Mouse (Mus musculus): ENCODE data around the gene Bfsp1. TPM values are rescaled to one million over a fixed set of nuclear protein-coding genes. Genes with fewer than 3 reads are reported as not detected.

Bfsp1 gene
- polyA plus RNA-seq, 1 experiment from 2014 or later: 5.2 TPM

DNA sequence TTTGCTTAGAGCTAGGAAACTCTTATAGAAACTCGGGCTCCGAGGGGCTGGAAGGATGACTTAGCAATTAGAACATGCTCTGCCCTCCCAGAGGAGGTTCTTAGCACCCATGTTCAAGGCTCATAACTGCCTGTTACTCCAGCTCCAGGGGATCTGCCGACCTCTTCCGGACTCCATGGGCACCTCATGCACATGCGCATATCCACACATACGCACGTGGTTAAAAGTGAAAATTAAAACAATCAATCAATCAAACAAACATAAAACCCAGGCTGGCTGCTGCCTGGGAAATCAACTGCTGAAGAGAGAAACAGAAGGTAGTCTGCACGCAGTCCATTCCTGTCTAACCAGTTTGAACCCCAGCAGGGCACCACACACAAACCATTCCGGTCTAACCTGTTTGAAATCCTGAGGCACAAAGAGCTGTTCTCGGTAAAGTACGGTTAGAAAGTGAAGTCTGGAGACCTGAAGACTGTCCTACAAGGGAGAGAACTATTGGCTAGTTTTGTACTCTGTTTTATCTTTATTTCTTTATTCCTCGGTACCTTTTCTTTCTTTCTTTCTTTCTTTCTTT is 27.0 kb upstream of the Bfsp1 start:
- H3K4me3 ChIP-seq (ENCODE audit: low read length): peak overlapping the region; percentile 6; the same call in 1 of the 2 replicates
- peak overlapping the region; percentile 42 for H3K4me2 ChIP-seq (ENCODE audit: low read depth, low read length)
- 0 out of 2 replicates have a peak overlapping the region, but pooled peaks have one; percentile 1 for H3K9ac ChIP-seq (ENCODE audit: low read depth, low read length)
- ATAC-seq: peak; percentile 96
- H3K27ac ChIP-seq (ENCODE audit: low read length): peak overlapping the region; percentile 85
- no peaks in the 10 kb centered on the region for H3K4me1 ChIP-seq (ENCODE audit: control insufficient read depth, insufficient read depth, low read length)
- no peaks in the 10 kb centered on the region for H3K36me3 ChIP-seq (ENCODE audit: control insufficient read depth, insufficient read depth, low read length)
- WGBS: 34% methylated on average over 12 of the region's 12 CpGs
- H3K27me3 ChIP-seq (replicated peaks; ENCODE audit: control insufficient read depth, insufficient read depth, low read length): no peaks in the 10 kb centered on the region
- H3K9me3 ChIP-seq (ENCODE audit: control insufficient read depth, low read length): no peaks in the 10 kb centered on the region

DNA sequence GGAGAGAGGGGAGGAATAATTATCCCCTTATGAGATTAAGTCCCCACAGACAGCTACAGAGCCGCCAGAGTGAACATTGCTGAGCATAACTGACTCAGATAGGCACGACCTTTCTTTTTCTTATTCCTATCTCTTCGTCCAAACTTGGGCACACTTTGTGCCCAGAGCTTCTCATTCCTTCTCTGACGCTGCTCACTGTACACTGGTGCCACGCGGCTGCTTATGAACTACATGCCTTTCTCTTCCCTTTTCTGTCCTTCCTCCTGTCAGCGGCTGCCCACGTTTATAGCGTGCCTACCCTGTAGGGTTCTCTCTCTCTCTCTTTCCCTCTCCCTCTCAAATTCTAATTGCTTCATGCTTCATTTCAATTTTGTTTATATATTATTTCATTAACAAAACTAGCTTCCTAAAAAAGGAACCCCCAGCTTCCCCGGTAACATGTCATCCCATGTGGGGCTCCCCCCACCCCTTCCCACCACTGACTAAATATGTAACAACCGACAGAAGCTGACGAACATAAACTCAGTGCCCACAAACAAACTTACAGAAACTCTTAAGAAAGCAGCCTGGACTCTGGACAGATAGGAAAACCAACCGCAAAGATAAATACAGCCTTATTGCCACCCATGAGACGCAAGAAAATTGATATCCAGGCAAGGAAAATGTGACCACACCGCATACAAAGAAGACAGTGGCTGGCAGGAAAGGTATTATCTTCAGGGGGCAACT is 26.3 kb upstream of the Bfsp1 start:
- no peaks in the 10 kb centered on the region for H3K9me3 ChIP-seq (ENCODE audit: control insufficient read depth, low read length)
- no peaks in the 10 kb centered on the region for H3K4me1 ChIP-seq (ENCODE audit: control insufficient read depth, insufficient read depth, low read length)
- no peaks in the 10 kb centered on the region for H3K36me3 ChIP-seq (ENCODE audit: control insufficient read depth, insufficient read depth, low read length)
- H3K4me3 ChIP-seq (ENCODE audit: low read length): peak overlapping the region; percentile 6; the same call in 1 of the 2 replicates
- ATAC-seq: no peak; the same call in 1 of the 2 replicates
- WGBS: 70% methylated on average over 15 of the region's 15 CpGs
- peak overlapping the region; percentile 85 for H3K27ac ChIP-seq (ENCODE audit: low read length)
- peak overlapping the region; percentile 42 for H3K4me2 ChIP-seq (ENCODE audit: low read depth, low read length)
- 0 out of 2 replicates have a peak overlapping the region, but pooled peaks have one; percentile 1 for H3K9ac ChIP-seq (ENCODE audit: low read depth, low read length)
- no peaks in the 10 kb centered on the region for H3K27me3 ChIP-seq (replicated peaks; ENCODE audit: control insufficient read depth, insufficient read depth, low read length)

DNA sequence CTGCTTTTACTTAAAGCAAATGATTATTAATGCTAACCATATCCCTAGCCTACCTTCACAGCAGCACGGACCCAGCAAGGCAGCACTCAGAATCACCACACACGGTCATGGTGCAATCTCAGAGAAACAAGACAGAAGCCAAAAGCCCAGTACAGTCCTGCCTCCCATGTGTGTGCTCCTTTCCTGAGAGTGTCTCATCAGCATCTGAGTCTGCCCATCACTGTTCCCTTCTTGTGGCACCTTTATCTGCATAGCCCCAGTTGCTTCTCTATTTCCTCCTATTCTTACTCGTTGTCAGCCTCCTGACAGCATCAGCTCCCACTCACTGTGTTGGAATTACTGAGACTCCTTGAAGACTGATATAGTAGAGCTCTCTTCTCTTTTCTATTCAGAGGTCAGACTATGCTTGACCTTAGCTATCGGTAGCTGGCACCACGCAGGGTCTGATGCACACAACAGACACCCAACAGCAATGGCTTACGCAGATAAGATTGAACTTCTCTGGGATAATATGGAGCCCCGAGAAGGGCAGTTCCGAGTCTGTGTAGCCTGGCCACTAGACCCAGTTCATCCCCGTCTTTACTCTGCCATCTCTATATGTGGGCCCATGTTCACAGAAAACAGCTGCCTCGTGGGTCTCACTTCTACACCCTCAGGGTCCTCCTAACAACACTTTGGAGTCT is 19.8 kb upstream of the Bfsp1 start:
- no peak overlapping the region for H3K4me2 ChIP-seq (ENCODE audit: low read depth, low read length)
- WGBS: 87% methylated on average over 10 of the region's 10 CpGs
- H3K27me3 ChIP-seq (replicated peaks; ENCODE audit: control insufficient read depth, insufficient read depth, low read length): no peaks in the 10 kb centered on the region
- H3K4me1 ChIP-seq (ENCODE audit: control insufficient read depth, insufficient read depth, low read length): no peaks in the 10 kb centered on the region
- no peak overlapping the region for H3K9ac ChIP-seq (ENCODE audit: low read depth, low read length)
- no peak for ATAC-seq
- no peaks in the 10 kb centered on the region for H3K9me3 ChIP-seq (ENCODE audit: control insufficient read depth, low read length)
- H3K36me3 ChIP-seq (ENCODE audit: control insufficient read depth, insufficient read depth, low read length): no peaks in the 10 kb centered on the region
- H3K4me3 ChIP-seq (ENCODE audit: low read length): no peak overlapping the region
- no peak overlapping the region for H3K27ac ChIP-seq (ENCODE audit: low read length)

DNA sequence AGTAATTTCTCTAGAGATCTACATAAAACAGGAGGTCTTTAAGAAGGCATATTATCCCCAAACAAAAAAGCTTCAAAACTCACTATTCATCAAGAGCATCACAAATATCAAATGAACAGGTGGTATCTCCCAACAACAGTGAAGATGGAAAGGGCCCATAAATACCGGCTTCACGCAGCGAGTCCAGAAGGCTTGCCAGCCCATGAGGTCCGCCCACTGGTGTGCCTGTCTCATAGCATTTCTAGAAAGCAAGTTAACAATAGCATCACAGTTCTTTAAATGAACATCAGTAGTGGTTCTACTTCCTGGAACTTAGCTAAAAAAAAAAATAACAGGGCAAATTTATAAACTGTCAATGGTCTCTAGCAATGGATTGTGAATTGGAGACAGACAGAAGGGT is 19.0 kb upstream of the Bfsp1 start:
- H3K4me1 ChIP-seq (ENCODE audit: control insufficient read depth, insufficient read depth, low read length): no peaks in the 10 kb centered on the region
- H3K4me2 ChIP-seq (ENCODE audit: low read depth, low read length): no peak overlapping the region
- H3K9ac ChIP-seq (ENCODE audit: low read depth, low read length): no peak overlapping the region
- H3K27ac ChIP-seq (ENCODE audit: low read length): no peak overlapping the region
- no peak for ATAC-seq
- no peak overlapping the region for H3K4me3 ChIP-seq (ENCODE audit: low read length)
- WGBS: 92% methylated on average over 4 of the region's 4 CpGs
- no peaks in the 10 kb centered on the region for H3K27me3 ChIP-seq (replicated peaks; ENCODE audit: control insufficient read depth, insufficient read depth, low read length)
- H3K9me3 ChIP-seq (ENCODE audit: control insufficient read depth, low read length): no peaks in the 10 kb centered on the region
- H3K36me3 ChIP-seq (ENCODE audit: control insufficient read depth, insufficient read depth, low read length): no peaks in the 10 kb centered on the region

DNA sequence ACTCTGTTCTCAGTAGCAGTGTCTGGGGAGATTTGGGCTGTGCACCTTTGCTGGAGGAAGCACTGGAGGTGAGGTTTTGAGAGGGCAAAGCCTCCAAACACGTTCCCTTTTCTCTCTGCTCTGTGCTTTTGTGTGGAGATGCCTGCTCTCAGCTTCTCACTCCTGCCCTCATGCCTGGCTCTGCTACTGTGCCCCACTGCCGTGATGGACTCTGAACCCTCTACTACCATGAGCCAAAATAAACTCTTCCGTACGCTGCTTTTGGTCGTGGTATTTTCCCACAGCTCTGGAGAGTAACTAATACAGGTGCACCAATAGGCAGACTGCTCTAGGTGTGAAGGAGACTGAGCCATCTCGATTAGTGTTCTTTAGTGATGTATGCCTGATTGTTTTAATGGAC is 16.3 kb upstream of the Bfsp1 start:
- ATAC-seq: no peak
- no peak overlapping the region for H3K9ac ChIP-seq (ENCODE audit: low read depth, low read length)
- no peaks in the 10 kb centered on the region for H3K27me3 ChIP-seq (replicated peaks; ENCODE audit: control insufficient read depth, insufficient read depth, low read length)
- H3K9me3 ChIP-seq (ENCODE audit: control insufficient read depth, low read length): no peaks in the 10 kb centered on the region
- H3K4me3 ChIP-seq (ENCODE audit: low read length): no peak overlapping the region
- no peaks in the 10 kb centered on the region for H3K36me3 ChIP-seq (ENCODE audit: control insufficient read depth, insufficient read depth, low read length)
- 86% methylated on average over 6 of the region's 6 CpGs for WGBS
- no peaks in the 10 kb centered on the region; the same call in 1 of the 2 replicates for H3K4me1 ChIP-seq (ENCODE audit: control insufficient read depth, insufficient read depth, low read length)
- no peak overlapping the region for H3K27ac ChIP-seq (ENCODE audit: low read length)
- H3K4me2 ChIP-seq (ENCODE audit: low read depth, low read length): no peak overlapping the region

DNA sequence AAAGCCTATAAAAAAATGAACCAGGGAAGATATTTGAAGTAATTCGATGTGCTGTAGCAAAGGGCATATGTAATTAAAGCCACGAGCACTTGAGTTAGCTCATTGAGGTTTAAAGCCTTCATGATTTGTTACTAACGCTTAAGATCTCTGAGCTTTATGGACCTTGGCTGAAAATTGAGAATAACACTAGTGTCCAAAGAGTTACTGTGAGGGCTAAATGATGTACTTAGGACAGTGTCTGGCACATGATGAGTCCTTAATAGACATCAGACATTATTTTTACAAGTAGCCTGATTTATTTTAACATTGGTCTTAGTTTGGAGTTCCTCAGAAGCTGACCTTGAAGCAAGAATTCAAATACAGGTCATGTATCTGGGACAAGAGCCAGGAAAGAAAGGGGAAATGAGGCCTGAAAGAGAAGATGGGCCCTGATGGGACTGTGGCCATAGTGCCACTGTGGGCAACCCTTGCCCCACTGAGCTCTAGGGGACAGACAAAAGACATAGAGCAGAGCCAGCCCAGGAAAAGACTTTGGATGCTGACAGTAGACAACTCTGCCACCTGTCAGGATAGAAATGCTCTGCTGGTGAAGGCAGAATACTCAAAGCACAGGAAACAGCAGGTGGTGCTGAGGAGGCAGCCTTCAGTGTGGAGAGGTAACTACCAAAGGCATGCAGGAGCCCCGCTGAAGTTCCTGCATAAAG is 14.1 kb upstream of the Bfsp1 start:
- peak; percentile 58 for ATAC-seq
- WGBS: 68% methylated on average over 4 of the region's 4 CpGs

DNA sequence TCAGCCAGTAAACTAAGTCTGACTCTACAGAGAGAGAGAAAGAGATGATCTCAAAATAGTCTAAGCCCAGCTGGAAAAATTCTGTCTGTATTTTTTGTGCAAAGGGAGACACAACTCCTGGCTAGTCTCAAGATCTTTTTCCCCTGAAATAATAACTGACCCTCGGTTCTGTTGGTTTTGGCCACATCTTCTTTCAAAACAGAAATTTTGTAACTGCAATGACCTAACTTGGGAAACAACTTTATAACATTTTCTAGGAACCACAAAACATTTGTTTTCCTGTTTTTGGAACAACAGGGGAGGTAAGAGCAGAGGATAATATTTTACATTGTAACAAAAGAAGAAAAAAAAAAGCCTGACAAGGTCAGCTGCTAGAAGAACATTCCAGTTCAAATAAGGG is 13.1 kb upstream of the Bfsp1 start:
- H3K4me3 ChIP-seq (ENCODE audit: low read length): no peak overlapping the region
- no peaks in the 10 kb centered on the region for H3K27me3 ChIP-seq (replicated peaks; ENCODE audit: control insufficient read depth, insufficient read depth, low read length)
- no peaks in the 10 kb centered on the region for H3K9me3 ChIP-seq (ENCODE audit: control insufficient read depth, low read length)
- H3K4me1 ChIP-seq (ENCODE audit: control insufficient read depth, insufficient read depth, low read length): peaks cover 6% of the 10 kb centered on the region
- no peak overlapping the region for H3K4me2 ChIP-seq (ENCODE audit: low read depth, low read length)
- H3K27ac ChIP-seq (ENCODE audit: low read length): no peak overlapping the region
- H3K36me3 ChIP-seq (ENCODE audit: control insufficient read depth, insufficient read depth, low read length): no peaks in the 10 kb centered on the region
- WGBS: 38% methylated on average over 1 of the region's 1 CpGs
- H3K9ac ChIP-seq (ENCODE audit: low read depth, low read length): no peak overlapping the region
- ATAC-seq: no peak

More for the DNA sequence above, 14.1 kb upstream of the Bfsp1 start:
- H3K9ac ChIP-seq (ENCODE audit: low read depth, low read length): no peak overlapping the region
- H3K27me3 ChIP-seq (replicated peaks; ENCODE audit: control insufficient read depth, insufficient read depth, low read length): no peaks in the 10 kb centered on the region
- H3K27ac ChIP-seq (ENCODE audit: low read length): no peak overlapping the region
- no peak overlapping the region for H3K4me3 ChIP-seq (ENCODE audit: low read length)
- H3K4me2 ChIP-seq (ENCODE audit: low read depth, low read length): no peak overlapping the region
- no peaks in the 10 kb centered on the region for H3K9me3 ChIP-seq (ENCODE audit: control insufficient read depth, low read length)
- no peaks in the 10 kb centered on the region for H3K36me3 ChIP-seq (ENCODE audit: control insufficient read depth, insufficient read depth, low read length)
- H3K4me1 ChIP-seq (ENCODE audit: control insufficient read depth, insufficient read depth, low read length): no peaks in the 10 kb centered on the region; the same call in 1 of the 2 replicates

DNA sequence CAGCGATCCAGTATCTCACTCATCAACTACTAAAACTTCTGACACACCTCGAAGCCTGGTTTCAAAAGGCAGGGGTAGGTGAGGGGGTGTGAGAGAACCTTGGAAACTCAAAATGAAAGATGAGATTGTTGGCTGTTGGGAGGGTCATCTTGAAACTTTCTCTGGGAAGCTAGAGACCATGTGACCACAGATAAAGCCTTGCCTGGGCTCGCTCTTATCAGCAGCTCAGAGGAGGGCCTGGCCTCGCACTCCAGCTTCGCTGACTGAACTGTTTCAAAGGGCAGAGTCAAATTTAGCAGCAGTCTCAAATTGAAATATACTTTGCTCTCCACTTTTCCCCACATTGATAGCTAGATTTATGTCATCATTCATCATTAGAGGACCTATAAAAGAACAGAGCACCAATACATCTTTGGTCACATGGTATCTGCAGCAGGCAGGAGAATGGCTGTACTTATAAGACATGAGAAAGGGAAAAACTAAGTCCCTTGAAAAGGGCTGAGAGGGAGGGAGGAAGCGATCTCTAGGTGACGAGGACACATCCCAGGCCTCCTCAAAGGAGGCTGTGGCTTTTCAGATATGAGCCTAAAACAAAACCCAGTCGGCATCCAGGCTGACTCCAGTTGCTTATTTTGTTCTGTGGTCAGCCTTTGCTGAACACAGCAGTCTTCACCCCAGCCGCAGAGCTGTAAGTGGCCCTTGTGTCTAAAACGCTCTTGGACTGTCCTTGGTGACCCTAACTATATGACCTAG is 8.1 kb upstream of the Bfsp1 start:
- H3K9ac ChIP-seq (ENCODE audit: low read depth, low read length): no peak overlapping the region
- peak; percentile 92 for ATAC-seq
- H3K4me1 ChIP-seq (ENCODE audit: control insufficient read depth, insufficient read depth, low read length): peaks cover 12% of the 10 kb centered on the region
- no peak overlapping the region for H3K4me3 ChIP-seq (ENCODE audit: low read length)
- 43% methylated on average over 10 of the region's 10 CpGs for WGBS
- H3K27me3 ChIP-seq (replicated peaks; ENCODE audit: control insufficient read depth, insufficient read depth, low read length): no peaks in the 10 kb centered on the region
- no peak overlapping the region for H3K4me2 ChIP-seq (ENCODE audit: low read depth, low read length)
- no peak overlapping the region for H3K27ac ChIP-seq (ENCODE audit: low read length)
- H3K36me3 ChIP-seq (ENCODE audit: control insufficient read depth, insufficient read depth, low read length): no peaks in the 10 kb centered on the region
- H3K9me3 ChIP-seq (ENCODE audit: control insufficient read depth, low read length): no peaks in the 10 kb centered on the region

All from intestine, embryonic 16.5 days (tissue).